Mouse (Mus musculus) lung, adult 2 months (tissue): ENCODE results near the gene Pradc1.

Experiments
- CTCF ChIP-seq: fragments of 200-500 bp; IDR thresholded peaks from 2 replicates; pipeline ENCODE4 v1.5.1; 2011; ENCODE audit warnings: mild to moderate bottlenecking, low read length, control low read depth; ENCODE audit not compliant: insufficient read depth
- POLR2A ChIP-seq: fragments of 200-500 bp; IDR thresholded peaks from 2 replicates; pipeline ENCODE4 v1.6.1; 2011; ENCODE audit warnings: low read depth, mild to moderate bottlenecking, control low read depth, low read length, borderline replicate concordance; ENCODE audit errors: extremely low read depth

DNA sequence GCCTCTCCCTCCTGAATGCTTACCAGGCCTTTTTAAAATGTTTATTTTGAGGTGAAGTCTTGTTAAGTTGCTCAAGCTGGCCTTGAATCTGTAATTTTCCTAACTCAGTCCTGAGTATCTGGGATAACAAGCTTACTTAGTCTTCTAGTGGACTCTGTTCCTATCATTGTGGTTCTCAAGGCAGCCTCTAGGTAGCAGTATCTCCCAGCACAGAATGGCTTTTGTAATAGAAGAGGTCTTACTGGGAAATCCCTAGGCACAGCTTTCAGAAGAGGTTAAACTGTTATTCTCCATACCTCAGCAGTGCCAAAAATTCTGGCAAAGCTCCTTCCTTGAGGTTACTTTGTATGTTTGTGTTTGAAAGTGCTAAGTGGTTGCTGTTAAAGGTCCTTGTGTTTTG lies 13.6 kb upstream of the Pradc1 start:
- no peak for TF ChIP-seq CTCF
- TF ChIP-seq POLR2A: no peak
